Mouse (Mus musculus) heart, postnatal 0 days (tissue): ENCODE data around the gene Smarca2.

Source experiments
- CTCF ChIP-seq: IDR thresholded peaks from 2 replicates; pipeline ENCODE4 v1.5.1; 2016; ENCODE audit warnings: antibody characterized with exemption, control low read depth, low read depth
- EP300 ChIP-seq: IDR thresholded peaks from 2 replicates; pipeline ENCODE4 v1.6.1; 2016; ENCODE audit warnings: antibody characterized with exemption, low read depth

GRCm38 (mm10) chr19:26731121-26731520, 126.3 kb downstream of the Smarca2 start:
- no peak for TF ChIP-seq CTCF
- TF ChIP-seq EP300 = no peak
